In the genomic region with DNA sequence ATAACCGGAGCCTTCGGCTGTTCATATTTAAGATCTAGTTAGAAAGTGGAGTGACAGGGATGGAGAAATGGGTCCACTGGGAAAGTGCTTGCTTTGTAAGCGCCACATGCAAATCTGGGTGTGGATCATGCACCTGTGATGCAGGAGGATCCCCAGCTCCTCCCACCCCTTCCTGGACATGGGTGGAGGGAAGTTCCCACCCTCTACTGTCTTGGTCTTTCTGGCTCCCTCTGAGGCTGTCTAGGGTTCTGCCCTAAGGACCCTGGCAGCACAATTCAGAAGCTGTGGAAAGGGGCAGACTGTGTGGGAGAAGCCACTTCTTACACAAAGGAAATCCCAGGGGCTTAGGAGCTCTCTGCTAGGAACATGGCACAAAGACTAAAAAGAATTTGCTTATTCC, we compare ENCODE assay signal across 1 mouse cellular context.
TF ChIP-seq lines count a peak whose summit lies in the region.

No protein-coding gene starts in this region.

TF ChIP-seq in CH12.LX, 34 proteins besides CTCF, POLR2A, EP300 and RAD21 (continued from another document):
- TF ChIP-seq SMC3 (IDR thresholded peaks at IDR 0.05; ENCODE audit: low read depth, low read length) (no peak; the same call in none of the 2 replicates), RCOR1 (conservative IDR thresholded peaks at IDR 0.05; ENCODE audit: low read depth, low read length) (no peak), NELFE (IDR thresholded peaks at IDR 0.05; ENCODE audit: low read depth, low read length) (no peak), BHLHE40 (IDR thresholded peaks at IDR 0.05; ENCODE audit: low read depth, low read length) (0 out of 2 replicates have a peak, but pooled peaks have one; percentile 25), IRF4 (IDR thresholded peaks at IDR 0.05; ENCODE audit: low read depth, low read length) (peak; percentile 49; the same call in 1 of the 2 replicates), MXI1 (IDR thresholded peaks at IDR 0.05; ENCODE audit: low read depth, low read length) (no peak)
